Mouse (Mus musculus) neural tube, embryonic 14.5 days (tissue): Measurements from ENCODE around the gene Apoa2. TPM values are rescaled to one million over a fixed set of nuclear protein-coding genes. Genes with fewer than 3 reads are reported as not detected.

ENCODE experiments used
- ATAC-seq: fragments of 200-750 bp; cut with Nextera tagmentation; 2 replicates; pipeline ENCODE4 v1.8.0; 2017; ENCODE audit warnings: low read depth, mild to moderate bottlenecking, moderate TSS enrichment, moderate library complexity
- H3K27ac ChIP-seq: fragments of 300-500 bp; sonication (generic); 2 replicates; pipeline ENCODE4 v1.5.1; 2014; ENCODE audit warnings: low read depth, mild to moderate bottlenecking, control low read depth, low read length, moderate library complexity, mixed read lengths
- H3K27me3 ChIP-seq: fragments of 300-500 bp; sonication (generic); 2 replicates; pipeline ENCODE4 v1.6.1; 2014; ENCODE audit warnings: low read length; ENCODE audit not compliant: control insufficient read depth, insufficient read depth
- H3K36me3 ChIP-seq: fragments of 300-500 bp; sonication (generic); 2 replicates; pipeline ENCODE4 v1.6.1; 2014; ENCODE audit warnings: low read length, mixed read lengths; ENCODE audit not compliant: control insufficient read depth, insufficient read depth
- H3K4me1 ChIP-seq: fragments of 300-500 bp; sonication (generic); 2 replicates; pipeline ENCODE4 v1.6.1; 2014; ENCODE audit warnings: low read length; ENCODE audit not compliant: control insufficient read depth, insufficient read depth
- H3K4me2 ChIP-seq: fragments of 300-500 bp; sonication (generic); 2 replicates; pipeline ENCODE4 v1.6.1; 2014; ENCODE audit warnings: mild to moderate bottlenecking, low read depth, low read length, control low read depth
- H3K4me3 ChIP-seq: fragments of 300-500 bp; sonication (generic); 2 replicates; pipeline ENCODE4 v1.5.1; 2014; ENCODE audit warnings: low read depth, low read length, control low read depth, mixed read lengths
- H3K9ac ChIP-seq: fragments of 300-500 bp; sonication (generic); replicated peaks from 2 replicates; pipeline ENCODE4 v1.6.1; 2014; ENCODE audit warnings: low read depth, mild to moderate bottlenecking, control low read depth, low read length, mixed read lengths
- H3K9me3 ChIP-seq: fragments of 300-500 bp; sonication (generic); 2 replicates; pipeline ENCODE4 v1.6.1; 2016; ENCODE audit warnings: low read length; ENCODE audit not compliant: control insufficient read depth
- WGBS: fragments of 180-500 bp; shearing (Covaris S2); extraction: QIAGEN DNeasy Blood & Tissue Kit; methylation state at CpG from one replicate; pipeline ENCODE4 v1.1.7; 2014; 5-methylcytosine and 5-hydroxymethylcytosine counted together
- polyA plus RNA-seq: library from polyadenylated mRNA; unstranded; fragments of >200 nt; fragmentation: Nextera tagmentation; extraction: Ambion mirVana; gene quantifications from 2 replicates; pipeline ENCODE4 v1.2.1, GENCODE M21; 2014

Gene Apoa2
- polyA plus RNA-seq, 1 experiment from 2014 or later, result 7.9 TPM

DNA sequence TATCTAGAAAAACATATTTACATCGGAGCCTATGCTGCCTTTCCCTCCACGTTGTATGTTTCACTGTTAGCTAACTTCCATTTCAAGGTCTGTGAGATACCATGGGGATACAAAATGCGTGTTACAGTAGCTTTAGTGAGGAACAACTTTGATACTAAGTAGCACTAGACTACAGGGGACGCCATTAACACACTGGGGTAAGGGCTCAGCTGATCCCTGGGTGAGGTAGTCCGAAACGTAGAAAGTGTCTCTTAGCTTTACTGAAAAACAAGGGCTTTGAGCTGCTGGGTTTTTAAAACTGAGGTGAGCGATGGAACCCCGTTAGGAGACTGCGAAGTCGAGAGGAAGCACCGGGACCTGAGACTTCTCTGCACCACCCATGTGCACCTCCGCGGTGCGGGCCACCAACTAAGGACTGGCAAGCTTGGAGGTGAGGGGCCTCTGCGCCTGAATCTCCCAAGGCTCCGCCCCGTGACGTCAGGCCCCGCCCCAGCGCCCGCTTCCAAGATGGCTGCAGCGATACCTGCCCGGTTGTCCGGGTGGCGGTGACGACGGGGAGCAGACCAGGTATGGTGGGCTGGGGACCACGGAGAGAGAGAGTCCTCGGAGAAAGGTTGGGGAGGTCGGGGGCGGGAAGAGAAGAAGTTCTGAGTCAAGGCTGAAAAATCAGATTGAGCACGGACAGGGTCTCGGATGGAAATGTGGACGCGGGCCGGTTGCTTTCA, 45.2 kb downstream of the Apoa2 start, which contains the start of gene B4galt3:
Gene B4galt3, plus strand, starts transcription at position 481 of the 725 bp plus-strand sequence.
- H3K9me3 ChIP-seq, result no peaks in the 10 kb centered on the region
- H3K27me3 ChIP-seq, result no peaks in the 10 kb centered on the region
- 3% methylated on average over 36 of the region's 36 CpGs for WGBS
- peak; percentile 95 for ATAC-seq
- H3K27ac ChIP-seq, result 0 out of 2 replicates have a peak within 1 kb of the TSS, but pooled peaks have one; percentile 36
- H3K36me3 ChIP-seq, result peaks cover 12% of the 10 kb centered on the region; the same call in 1 of the 2 replicates
- peaks cover 13% of the 10 kb centered on the region for H3K4me1 ChIP-seq
- H3K4me2 ChIP-seq, result peak within 1 kb of the TSS; percentile 94
- peak within 1 kb of the TSS; percentile 78 for H3K9ac ChIP-seq
- H3K4me3 ChIP-seq, result peak within 1 kb of the TSS; percentile 66

GRCm38 (mm10) chr1:171270573-171270900, 45.7 kb downstream of the Apoa2 start:
- H3K27me3 ChIP-seq, result no peaks in the 10 kb centered on the region
- peak overlapping the region; percentile 78 for H3K9ac ChIP-seq
- 0 out of 2 replicates have a peak overlapping the region, but pooled peaks have one; percentile 36 for H3K27ac ChIP-seq
- H3K9me3 ChIP-seq, result no peaks in the 10 kb centered on the region
- ATAC-seq, result peak; percentile 69
- WGBS, result under 1% methylated on average over 19 of the region's 19 CpGs
- H3K36me3 ChIP-seq, result peaks cover 14% of the 10 kb centered on the region; the same call in 1 of the 2 replicates
- H3K4me1 ChIP-seq, result peaks cover 13% of the 10 kb centered on the region
- peak overlapping the region; percentile 94 for H3K4me2 ChIP-seq
- H3K4me3 ChIP-seq, result peak overlapping the region; percentile 66

GRCm38 (mm10) chr1:171271196-171271595, 46.3 kb downstream of the Apoa2 start:
- Histone ChIP-seq H3K4me2 (peak overlapping the region; percentile 94), H3K27ac (no peak overlapping the region), H3K27me3 (no peaks in the 10 kb centered on the region), H3K9ac (peak overlapping the region; percentile 78), H3K4me3 (peak overlapping the region; percentile 66), H3K4me1 (peaks cover 13% of the 10 kb centered on the region), H3K9me3 (no peaks in the 10 kb centered on the region), H3K36me3 (peaks cover 18% of the 10 kb centered on the region; the same call in 1 of the 2 replicates)
- 56% methylated on average over 9 of the region's 9 CpGs for WGBS
- ATAC-seq, result no peak

GRCm38 (mm10) chr1:171271622-171272021, 46.8 kb downstream of the Apoa2 start:
- Histone ChIP-seq H3K27ac (no peak overlapping the region), H3K9me3 (no peaks in the 10 kb centered on the region), H3K36me3 (peaks cover 22% of the 10 kb centered on the region), H3K4me3 (no peak overlapping the region; the same call in 1 of the 2 replicates), H3K9ac (no peak overlapping the region), H3K27me3 (no peaks in the 10 kb centered on the region), H3K4me1 (peaks cover 13% of the 10 kb centered on the region), H3K4me2 (peak overlapping the region; percentile 94; the same call in 1 of the 2 replicates)
- no peak for ATAC-seq
- WGBS, result 76% methylated on average over 10 of the region's 10 CpGs

GRCm38 (mm10) chr1:171272086-171272485, 47.2 kb downstream of the Apoa2 start:
- no peak overlapping the region for H3K4me3 ChIP-seq
- ATAC-seq, result no peak
- no peak overlapping the region for H3K27ac ChIP-seq
- H3K4me1 ChIP-seq, result peaks cover 13% of the 10 kb centered on the region
- no peaks in the 10 kb centered on the region for H3K9me3 ChIP-seq
- H3K9ac ChIP-seq, result no peak overlapping the region
- H3K36me3 ChIP-seq, result peaks cover 27% of the 10 kb centered on the region
- H3K4me2 ChIP-seq, result no peak overlapping the region
- WGBS, result 91% methylated on average over 3 of the region's 3 CpGs
- no peaks in the 10 kb centered on the region for H3K27me3 ChIP-seq

DNA sequence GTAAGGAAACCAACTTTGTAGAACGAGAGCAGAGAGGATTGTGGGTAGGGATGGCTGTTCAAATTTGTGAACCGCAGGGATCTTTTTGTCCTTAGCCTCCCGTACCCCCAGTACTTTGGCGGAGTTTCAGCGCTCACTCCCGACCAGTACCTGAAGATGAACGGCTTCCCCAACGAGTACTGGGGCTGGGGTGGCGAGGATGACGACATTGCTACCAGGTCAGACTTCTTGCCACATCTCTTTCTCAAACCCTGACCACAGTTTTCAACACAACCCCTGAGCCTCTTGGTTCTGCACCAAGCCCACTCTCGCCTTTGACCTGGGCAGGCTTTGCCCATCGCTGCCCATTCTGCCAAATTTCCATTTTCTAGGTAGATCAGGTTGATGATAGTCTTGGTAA, 49.3 kb downstream of the Apoa2 start:
- no peak overlapping the region for H3K4me3 ChIP-seq
- WGBS, result 95% methylated on average over 12 of the region's 12 CpGs
- peaks cover 13% of the 10 kb centered on the region for H3K4me1 ChIP-seq
- H3K9ac ChIP-seq, result no peak overlapping the region
- H3K9me3 ChIP-seq, result no peaks in the 10 kb centered on the region
- H3K4me2 ChIP-seq, result no peak overlapping the region
- H3K36me3 ChIP-seq, result peaks cover 32% of the 10 kb centered on the region
- no peak for ATAC-seq
- H3K27ac ChIP-seq, result no peak overlapping the region
- H3K27me3 ChIP-seq, result no peaks in the 10 kb centered on the region

- Histone ChIP-seq H3K4me1 (peaks cover 19% of the 10 kb centered on the region), H3K9me3 (no peaks in the 10 kb centered on the region), H3K4me2 (no peak overlapping the region), H3K9ac (no peak overlapping the region), H3K36me3 (peaks cover 32% of the 10 kb centered on the region), H3K27ac (no peak overlapping the region), H3K27me3 (no peaks in the 10 kb centered on the region), H3K4me3 (no peak overlapping the region)
- WGBS, result 75% methylated on average over 11 of the region's 11 CpGs
- no peak for ATAC-seq
These were observed 50.4 kb downstream of the Apoa2 start for GRCm38 (mm10) chr1:171275144-171275734.
